Mouse (Mus musculus): Measurements from ENCODE around the gene Paxbp1.

The Paxbp1 gene

GRCm38 (mm10) chr16:90996327-90997243, 47.8 kb downstream of the Paxbp1 start:
- no peak for DNase-seq (ENCODE audit: low spot score)

GRCm38 (mm10) chr16:90995498-90995897, 48.8 kb downstream of the Paxbp1 start:
- no peak for DNase-seq (ENCODE audit: low spot score)

GRCm38 (mm10) chr16:90995023-90995422, 49.3 kb downstream of the Paxbp1 start:
- DNase-seq (ENCODE audit: low spot score) = no peak

- DNase-seq (ENCODE audit: low spot score) = no peak
Observed at GRCm38 (mm10) chr16:90989162-90989561, 55.2 kb downstream of the Paxbp1 start.

GRCm38 (mm10) chr16:90988665-90989064, 55.7 kb downstream of the Paxbp1 start:
- no peak for DNase-seq (ENCODE audit: low spot score)

GRCm38 (mm10) chr16:90988039-90988438, 56.3 kb downstream of the Paxbp1 start:
- no peak for DNase-seq (ENCODE audit: low spot score)

- no peak for DNase-seq (ENCODE audit: low spot score)
Observed at GRCm38 (mm10) chr16:90971004-90971403, 73.3 kb downstream of the Paxbp1 start.

GRCm38 (mm10) chr16:90966241-90966640, 78.1 kb downstream of the Paxbp1 start:
- no peak for DNase-seq (ENCODE audit: low spot score)

- DNase-seq (ENCODE audit: low spot score) = no peak
Observed at GRCm38 (mm10) chr16:90964302-90964701, 80.0 kb downstream of the Paxbp1 start.
